Mouse (Mus musculus) frontal cortex, adult (tissue): ENCODE measurements around the gene H2-D1.
"Not testable (repeated sequence)": the region's sequence is repeated elsewhere in the genome, so short reads cannot be mapped to it uniquely, and the experiment has no call there.

ENCODE experiments used
- ATAC-seq: cut with Nextera tagmentation; 2 replicates; pipeline ENCODE4 v1.9.2; 2017; ENCODE audit warnings: mild to moderate bottlenecking, moderate library complexity, mixed read lengths; ENCODE audit not compliant: low TSS enrichment

H2-D1 gene

GRCm38 (mm10) chr17:35303756-35304350 lies 41.3 kb downstream of the H2-D1 start:
- ATAC-seq: no peak

GRCm38 (mm10) chr17:35304478-35304877 lies 41.9 kb downstream of the H2-D1 start:
- no peak for ATAC-seq

- not testable (repeated sequence) for ATAC-seq
Observed at GRCm38 (mm10) chr17:35304921-35305320, 42.4 kb downstream of the H2-D1 start.
